Mouse (Mus musculus) hematopoietic stem cell, adult 5-6 weeks (primary cell): ENCODE results near the gene Fancc. TPM values are rescaled to one million over a fixed set of nuclear protein-coding genes. Genes with fewer than 3 reads are reported as not detected.
"Not testable (repeated sequence)": the region's sequence is repeated elsewhere in the genome, so short reads cannot be mapped to it uniquely, and the experiment has no call there.

ENCODE experiments used
- ATAC-seq, 2 experiments: fragments of 125-278 bp in 1 of 2; replicated peaks in 1 of 2; 2 replicates each; pipeline ENCODE4 v1.8.0; 2016 to 2017; ENCODE audit warnings: inconsistent platforms in 2 of 2, mild to moderate bottlenecking in 2 of 2, moderate number of reproducible peaks in 2 of 2, low read depth in 1 of 2, moderate TSS enrichment in 1 of 2; ENCODE audit not compliant: low FRiP score in 2 of 2, poor library complexity in 2 of 2, severe bottlenecking in 2 of 2, insufficient read depth in 1 of 2, low TSS enrichment in 1 of 2
- total RNA-seq: library from RNA; stranded (forward); fragments of 172-1452, 232-1000 nt; gene quantifications from 2 replicates; pipeline ENCODE4 v1.2.3, GENCODE M21; 2017

Gene Fancc
- total RNA-seq, 1 experiment from 2014 or later = 21.0 TPM

GRCm38 (mm10) chr13:63397420-63397819 lies 99.7 kb downstream of the Fancc start:
- no peak for ATAC-seq

DNA sequence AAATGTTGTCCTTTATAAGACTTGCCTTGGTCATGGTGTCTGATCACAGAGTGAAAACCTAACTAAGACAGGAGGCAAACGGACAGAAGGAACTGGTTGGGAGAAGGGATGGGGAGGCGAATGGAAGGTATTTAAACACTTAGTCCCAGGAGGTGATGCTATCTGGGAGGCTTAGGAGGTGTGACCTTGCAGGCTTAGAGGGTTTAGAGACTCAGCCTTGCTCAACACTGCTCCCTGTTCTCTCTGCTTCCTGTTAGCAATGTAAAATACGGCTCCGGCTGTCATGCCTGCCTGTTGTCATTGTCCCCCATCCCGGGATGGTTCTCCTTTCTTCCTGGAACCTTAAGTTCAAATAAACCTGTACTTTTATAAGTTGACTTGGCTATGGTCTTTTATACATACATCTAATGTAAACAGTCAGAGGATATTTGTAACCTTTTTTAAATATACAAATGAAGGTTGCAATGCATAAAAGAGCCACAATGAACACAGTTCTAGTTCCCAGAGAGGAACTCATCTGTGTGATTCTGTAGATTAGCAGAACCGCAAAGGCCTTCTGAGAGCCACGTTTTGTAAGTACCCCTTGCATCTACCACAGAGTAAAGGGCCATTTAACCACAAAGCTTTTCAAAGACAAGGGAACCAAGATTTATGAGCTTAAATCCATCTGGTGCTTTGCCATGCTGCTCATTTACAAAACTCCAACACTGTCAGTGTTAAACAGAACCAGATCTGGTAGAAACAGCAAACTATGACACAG lies 102.6 kb downstream of the Fancc start:
- peak; percentile 97 to 98 for ATAC-seq

DNA sequence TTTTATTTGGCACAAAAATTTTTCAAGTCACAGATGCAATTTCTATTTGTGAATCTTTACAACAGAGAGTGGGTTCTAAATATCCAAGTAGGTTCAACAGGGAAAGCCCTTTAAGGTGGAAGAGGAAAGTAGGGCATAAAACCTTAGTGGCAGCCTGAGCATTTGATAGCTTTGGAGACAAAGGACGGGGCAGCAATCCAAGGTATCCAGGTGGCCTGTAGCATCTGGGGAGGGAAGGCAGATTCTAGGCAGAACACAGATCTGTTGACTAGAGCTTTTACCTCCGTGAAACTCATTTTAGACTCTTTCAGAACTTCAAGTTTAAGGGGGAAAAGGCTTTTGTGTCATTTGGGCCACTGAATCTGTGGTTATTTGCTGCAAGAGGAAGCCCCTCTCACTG lies 111.8 kb downstream of the Fancc start:
- no peak for ATAC-seq

DNA sequence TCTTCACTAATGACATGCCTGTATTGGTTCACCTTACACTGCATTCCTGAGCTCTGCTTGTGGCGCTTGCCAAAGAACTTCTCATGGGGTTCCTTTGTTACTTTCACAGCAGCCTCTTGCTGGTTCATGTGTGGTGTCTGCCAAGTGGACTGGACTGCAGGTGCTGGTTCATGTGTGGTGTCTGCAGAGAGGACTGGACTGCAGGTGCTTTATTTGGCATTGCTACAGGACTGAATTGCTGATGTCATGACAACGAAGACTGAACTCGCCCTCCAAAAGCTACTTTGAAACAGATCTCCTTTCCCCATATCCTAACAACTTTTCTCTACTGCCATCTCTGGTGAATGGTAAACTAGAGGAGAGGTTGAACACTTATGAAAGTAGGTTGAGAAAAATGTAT lies 112.3 kb downstream of the Fancc start:
- no peak for ATAC-seq

DNA sequence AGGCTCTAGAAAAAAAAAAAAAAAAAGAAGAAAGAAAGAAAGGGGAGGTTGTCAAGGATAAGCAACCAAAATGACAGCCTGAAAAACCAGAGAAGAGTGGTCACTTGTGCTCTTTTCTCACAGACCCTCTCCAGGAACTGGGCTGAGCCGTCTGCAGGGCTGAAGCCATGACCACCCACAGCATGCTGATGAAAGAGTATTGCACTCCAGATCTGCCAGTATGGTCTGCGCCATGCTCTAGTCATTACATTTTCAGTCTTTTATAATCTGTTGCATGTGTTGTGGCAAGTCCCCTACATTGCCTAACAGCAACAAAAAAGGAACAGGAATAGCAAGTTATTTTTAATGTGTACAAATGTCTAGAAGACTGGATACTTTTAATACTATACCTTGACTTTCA lies 114.9 kb downstream of the Fancc start:
- ATAC-seq = no peak

- ATAC-seq = no peak
These were observed 123.5 kb downstream of the Fancc start for GRCm38 (mm10) chr13:63373460-63374166.

- ATAC-seq = peak in 1 of 2 experiments; percentile 53; a peak in 3 of 4 replicates
These were observed 135.3 kb downstream of the Fancc start for GRCm38 (mm10) chr13:63361755-63362154.

- no peak for ATAC-seq
These were observed 136.8 kb downstream of the Fancc start for GRCm38 (mm10) chr13:63360111-63360885.

DNA sequence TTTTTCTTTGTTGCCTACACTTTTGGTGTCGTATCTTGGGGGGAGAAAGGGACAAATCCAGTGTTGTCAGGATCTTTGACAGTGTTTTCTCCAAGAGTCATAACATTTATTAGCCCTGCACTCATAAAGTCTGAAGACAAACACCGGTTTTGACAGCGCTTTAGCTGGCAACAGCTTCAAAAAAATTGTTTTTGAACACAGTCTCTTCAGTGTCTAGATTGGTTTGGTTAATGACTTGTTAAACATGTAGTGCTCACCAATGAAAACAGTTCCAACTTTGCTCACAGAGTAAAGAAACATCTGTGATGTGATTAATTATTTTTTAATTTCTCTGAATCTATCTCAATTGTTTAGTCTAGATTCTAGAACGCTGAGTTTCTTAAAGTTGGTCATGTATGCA lies 137.7 kb downstream of the Fancc start:
- no peak for ATAC-seq

DNA sequence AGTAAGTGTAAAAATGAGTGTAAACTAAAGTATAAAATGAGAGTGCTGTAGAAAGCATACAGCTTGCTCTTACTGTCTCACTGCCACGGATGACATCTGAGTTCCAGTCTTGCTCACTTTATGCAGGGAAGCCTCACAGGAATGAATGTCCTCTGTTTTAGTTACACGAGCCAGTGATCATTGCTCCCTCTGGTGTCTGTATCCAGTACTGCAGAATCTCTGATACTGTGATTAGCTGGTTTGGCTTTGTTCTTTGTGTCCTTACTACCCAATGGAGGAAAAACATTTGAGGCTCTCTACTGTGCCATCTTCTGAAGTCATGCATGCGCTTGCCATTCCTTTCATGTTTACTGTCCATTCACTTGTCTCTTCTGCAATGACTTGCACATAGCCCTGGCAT lies 140.5 kb downstream of the Fancc start:
- peak; percentile 53 to 71; a peak in 3 of 4 replicates for ATAC-seq

DNA sequence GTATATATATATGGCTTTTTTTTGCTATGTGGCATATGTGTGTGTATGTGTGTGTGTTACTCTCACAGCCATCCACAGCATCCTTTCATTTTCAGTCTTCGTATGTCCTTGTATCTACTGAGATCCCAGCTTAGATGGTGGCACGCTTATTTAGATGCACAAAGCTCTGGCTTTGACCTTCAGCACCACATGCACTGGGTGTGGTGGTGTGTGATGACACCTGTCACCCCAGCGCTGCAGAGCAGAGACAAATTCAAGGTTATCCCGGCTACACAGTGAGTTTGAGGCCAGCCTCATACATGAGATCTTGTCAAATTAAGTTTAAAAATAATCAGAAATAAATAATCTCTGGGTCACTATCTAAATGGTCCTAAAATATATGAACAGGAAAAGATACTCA lies 141.0 kb downstream of the Fancc start:
- no peak for ATAC-seq

DNA sequence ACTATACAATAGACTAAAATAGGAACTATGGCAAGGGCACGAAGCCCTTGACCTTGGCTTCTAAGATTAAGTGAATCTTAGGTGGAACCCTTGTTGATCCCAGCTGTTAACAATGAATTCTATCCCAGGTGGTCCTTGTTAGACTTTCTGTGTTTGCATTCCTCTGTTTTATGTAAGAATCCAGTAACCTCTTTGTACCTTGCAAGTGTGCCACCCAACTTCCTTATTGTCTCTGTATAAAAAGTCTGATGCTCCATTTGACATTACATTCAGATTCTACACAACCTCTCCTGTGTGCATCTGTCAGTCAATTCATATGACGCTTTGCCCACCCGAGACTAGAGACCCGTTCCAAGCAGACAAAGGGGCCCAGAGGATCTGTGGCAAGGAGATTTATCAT lies 143.8 kb downstream of the Fancc start:
- not testable (repeated sequence) for ATAC-seq

DNA sequence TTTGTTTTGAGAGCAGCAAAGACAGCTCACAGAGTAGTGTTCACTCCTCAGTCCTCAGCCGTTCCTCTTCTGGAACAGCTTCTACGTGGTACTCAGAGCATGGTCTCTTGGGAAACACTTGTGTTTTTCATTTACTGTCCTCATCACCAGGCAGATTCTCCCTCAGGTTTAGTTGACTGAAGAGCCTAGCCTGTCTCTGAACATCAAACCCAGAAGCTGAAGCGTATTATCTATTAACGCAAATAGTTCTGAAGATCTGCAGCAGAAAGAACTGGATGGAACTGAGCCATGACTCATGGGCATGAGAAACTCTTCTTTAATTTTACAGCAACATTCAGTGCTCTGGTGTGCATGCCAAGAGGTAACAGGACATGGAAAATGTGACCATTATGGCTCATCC lies 147.0 kb downstream of the Fancc start:
- ATAC-seq = no peak

GRCm38 (mm10) chr13:63347639-63348038 lies 149.4 kb downstream of the Fancc start:
- no peak for ATAC-seq

GRCm38 (mm10) chr13:63345476-63346225 lies 151.4 kb downstream of the Fancc start:
- no peak for ATAC-seq

DNA sequence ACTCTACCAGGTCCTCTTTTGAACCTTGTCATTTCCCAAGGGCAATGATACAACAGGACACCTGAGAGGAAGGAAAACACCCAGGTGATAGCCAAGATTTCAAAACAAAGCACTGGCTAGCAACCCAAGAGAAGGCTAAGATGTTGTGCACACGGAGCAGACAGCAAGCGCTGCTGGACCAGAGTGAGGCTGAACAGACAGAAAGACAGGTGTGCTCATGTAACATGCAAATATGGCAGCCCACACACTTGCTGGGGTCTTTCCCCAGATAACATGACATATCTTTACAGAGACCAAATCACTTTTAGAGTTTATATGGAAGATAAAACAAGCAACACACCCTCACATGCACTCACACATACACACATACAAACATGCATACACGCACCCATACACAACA lies 152.6 kb downstream of the Fancc start:
- ATAC-seq = no peak

DNA sequence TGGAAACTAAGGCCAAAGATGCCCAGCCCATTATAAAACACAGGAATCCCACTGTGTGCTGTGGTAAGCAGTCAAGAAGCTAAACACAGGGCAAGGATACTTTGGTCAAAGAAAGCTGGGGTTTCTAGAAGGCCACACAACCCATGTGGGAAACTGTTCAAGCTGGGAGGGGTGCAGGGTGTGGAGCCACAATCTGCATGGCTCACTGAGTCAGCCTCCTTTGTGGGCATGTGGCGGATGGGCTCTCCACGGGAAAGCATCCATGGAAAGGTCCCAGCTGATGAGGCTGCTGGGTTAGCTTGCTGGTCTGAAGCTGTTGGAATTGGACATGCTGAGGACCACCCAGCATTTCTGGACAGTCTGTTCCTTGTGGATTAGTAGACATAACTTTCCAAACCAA lies 154.3 kb downstream of the Fancc start:
- ATAC-seq = no peak
